Mouse (Mus musculus) gastrocnemius, postnatal 14 days (tissue): ENCODE measurements around the gene Uck2. TPM values are rescaled to one million over a fixed set of nuclear protein-coding genes. Genes with fewer than 3 reads are reported as not detected.

Experiments used
- DNase-seq: peaks from one replicate; pipeline ENCODE4 v3.0.0; 2021; ENCODE audit warnings: mixed read lengths
- intact Hi-C: fragments of 180-260 bp; cut with DNase I; formaldehyde crosslinking; loops from one replicate; pipeline ENCODE4 v1.15.1; 2025; ENCODE audit warnings: low total_unique reads
- microRNA-seq, 2 experiments: library from miRNA; unstranded; fragments of <30 nt; microRNA quantifications; one replicate each; pipeline ENCODE4 v1.2.0; 2021
- total RNA-seq, 2 experiments: library from RNA; stranded (reverse); gene quantifications; 2 replicates each; pipeline ENCODE4 v1.2.3; 2021

Gene Uck2
- total RNA-seq, 2 experiments from 2014 or later: 18.4 to 29.1 TPM

- peak; percentile 28 for DNase-seq
- intact Hi-C loops: no loop called here
Observed at GRCm38 (mm10) chr1:167231612-167232283, 53.4 kb downstream of the Uck2 start.

DNA sequence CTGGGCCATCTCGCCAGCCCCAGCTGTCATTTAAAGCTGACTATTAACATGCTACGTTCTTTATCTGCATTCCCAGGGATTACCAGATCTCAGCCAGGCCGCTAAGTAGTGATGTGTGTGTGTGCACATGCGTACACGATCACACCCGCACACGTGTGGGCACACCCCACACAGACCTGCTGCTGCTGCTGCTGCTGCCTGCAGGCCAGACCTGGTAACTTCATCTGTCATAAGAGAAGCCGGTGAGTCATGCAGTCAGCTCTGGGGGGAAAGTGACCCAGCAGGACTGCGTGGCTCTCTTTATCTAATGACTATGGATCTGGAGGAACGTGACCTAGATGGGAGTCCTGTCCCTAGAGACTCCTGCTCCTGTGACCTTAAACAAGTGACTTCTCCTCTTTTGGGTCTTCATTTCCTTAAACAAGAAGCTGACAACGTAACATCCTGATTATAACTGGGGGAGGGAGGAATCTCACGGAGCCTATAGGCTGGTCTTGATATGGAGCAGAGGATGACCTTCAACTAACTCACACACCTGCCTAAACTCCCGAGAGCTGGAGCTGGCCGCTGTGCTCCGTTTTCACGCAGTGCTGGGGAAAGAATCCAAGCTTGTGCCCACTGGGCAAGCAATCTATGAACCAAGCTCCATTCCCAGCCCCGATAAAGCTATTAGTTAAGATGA lies 54.0 kb downstream of the Uck2 start:
- intact Hi-C loops: no loop called here
- DNase-seq: no peak

GRCm38 (mm10) chr1:167222382-167223010 lies 62.6 kb downstream of the Uck2 start:
- intact Hi-C loops: loop anchor here (10.0 kb wide), 1 partner anchor 62 kb away; the partner anchor contains the start of gene Uck2
- no peak for DNase-seq

DNA sequence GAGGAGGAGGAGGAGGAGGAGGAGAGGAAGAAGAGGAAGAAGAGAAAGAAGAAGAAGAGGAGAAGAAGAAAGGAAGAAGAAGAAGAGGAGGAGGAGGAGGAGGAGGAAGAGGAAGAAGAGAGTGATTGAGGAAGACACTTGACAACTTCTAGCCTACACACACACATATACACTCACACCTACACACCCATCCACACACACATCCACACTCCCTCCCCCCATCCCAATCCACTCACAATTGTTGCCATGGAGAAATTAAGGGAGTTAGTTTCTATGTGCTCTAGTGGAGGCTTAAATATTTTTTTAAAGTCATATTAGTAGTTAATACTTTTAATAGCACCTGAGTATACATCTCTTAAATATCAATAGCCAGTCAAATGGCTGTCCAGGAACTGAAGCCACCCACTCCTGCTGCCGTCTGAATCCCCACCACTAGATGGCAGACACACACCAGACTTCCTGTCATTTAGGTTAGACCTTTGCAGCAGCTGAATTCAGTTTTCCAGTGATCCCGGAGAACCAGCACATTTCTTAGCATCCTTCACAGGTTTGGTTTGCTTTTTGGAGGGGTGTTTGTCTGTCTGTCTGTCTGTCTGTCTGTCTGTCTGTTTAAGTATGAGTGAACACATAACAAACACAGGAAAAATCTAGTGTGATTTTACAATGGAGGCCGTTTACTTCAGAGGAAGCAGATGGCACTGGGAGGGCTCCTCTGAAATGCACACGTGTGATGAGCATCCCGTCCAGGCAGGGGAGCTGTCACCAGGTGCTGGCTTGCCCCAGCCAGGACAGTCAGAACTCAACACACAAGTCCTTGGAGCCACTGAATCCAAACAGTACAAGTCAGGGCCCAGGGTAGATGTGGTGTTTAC lies 64.6 kb downstream of the Uck2 start:
- DNase-seq: peak; percentile 74
- intact Hi-C loops: loop anchor here (2.0 to 10.0 kb wide), 2 partner anchors 64 to 116 kb away; partner anchors contain the start of gene Uck2

DNA sequence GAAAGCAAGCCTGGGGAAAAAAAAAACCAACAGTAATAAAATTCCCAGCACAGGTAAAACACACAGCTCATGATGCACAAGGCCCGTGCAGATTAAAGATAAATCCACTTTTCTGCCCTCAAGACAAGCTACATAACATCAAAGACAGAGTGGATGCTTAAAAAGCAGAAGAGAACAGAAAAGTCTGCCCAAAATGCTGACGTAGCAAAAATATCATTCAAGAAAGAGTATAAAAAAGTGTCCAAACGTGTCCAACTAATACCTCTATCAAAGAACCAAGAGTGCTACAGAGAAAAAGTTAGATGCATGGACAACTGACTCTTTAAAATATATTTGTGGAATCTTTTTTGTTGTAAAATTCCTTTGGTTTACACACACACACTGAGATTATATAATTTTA lies 69.7 kb downstream of the Uck2 start:
- intact Hi-C loops: no loop called here
- DNase-seq: no peak

- intact Hi-C loops: loop anchor here (2.0 to 5.0 kb wide), 2 partner anchors 428 to 475 kb away; no protein-coding TSS in a partner anchor
- DNase-seq: no peak
Observed at GRCm38 (mm10) chr1:167212710-167213109, 72.4 kb downstream of the Uck2 start.

DNA sequence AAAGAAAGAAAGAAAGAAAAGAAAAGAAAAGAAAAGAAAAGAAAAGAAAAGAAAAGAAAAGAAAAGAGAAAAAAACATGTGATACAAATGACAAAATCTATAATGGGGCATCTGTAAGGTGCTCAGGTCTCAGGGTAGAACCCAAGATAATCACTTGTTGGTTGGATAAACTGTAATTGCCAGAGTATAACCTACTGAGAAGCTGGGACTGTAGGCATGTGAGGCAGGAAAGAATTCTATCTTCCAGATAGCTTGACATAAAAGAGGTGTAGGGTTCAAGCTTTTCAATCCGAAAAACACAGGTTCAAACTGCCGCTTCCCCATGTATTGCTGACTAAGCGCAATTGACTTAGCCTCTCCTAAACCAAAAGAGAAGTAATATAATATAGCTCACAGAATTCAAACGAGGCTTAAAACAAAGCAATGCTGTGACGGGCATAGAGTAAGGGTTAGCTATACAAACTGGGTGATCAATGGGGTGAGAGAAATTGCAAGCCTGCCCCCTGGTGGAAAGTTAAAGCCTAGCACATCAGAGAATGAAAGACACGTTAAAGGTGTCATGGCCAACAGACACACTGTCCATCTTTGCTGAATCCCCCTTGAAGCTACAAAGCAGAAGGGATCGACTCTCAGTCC lies 73.0 kb downstream of the Uck2 start:
- intact Hi-C loops: loop anchor here (2.0 to 5.0 kb wide), 2 partner anchors 427 to 475 kb away; no protein-coding TSS in a partner anchor
- no peak for DNase-seq

DNA sequence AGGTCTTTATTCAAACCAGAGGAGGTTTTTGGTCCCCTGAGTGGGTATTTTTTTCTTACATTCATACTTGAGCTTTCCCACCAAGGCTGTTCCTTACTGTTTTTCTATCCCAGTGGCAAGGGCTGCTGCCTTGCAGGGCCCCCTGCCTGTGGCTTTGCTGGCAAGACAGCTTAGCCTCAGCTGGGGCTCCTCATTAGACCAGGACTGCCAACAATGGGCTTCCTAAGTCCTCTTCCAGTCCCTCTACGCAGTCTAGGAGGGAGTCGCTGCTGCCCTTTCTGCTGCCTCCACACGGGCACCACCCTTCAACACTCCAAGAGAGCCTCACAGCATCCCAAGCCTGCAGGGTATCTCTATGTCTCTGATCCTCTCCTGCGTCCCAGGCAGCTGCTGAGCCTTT lies 76.3 kb downstream of the Uck2 start:
- intact Hi-C loops: no loop called here
- DNase-seq: no peak

DNA sequence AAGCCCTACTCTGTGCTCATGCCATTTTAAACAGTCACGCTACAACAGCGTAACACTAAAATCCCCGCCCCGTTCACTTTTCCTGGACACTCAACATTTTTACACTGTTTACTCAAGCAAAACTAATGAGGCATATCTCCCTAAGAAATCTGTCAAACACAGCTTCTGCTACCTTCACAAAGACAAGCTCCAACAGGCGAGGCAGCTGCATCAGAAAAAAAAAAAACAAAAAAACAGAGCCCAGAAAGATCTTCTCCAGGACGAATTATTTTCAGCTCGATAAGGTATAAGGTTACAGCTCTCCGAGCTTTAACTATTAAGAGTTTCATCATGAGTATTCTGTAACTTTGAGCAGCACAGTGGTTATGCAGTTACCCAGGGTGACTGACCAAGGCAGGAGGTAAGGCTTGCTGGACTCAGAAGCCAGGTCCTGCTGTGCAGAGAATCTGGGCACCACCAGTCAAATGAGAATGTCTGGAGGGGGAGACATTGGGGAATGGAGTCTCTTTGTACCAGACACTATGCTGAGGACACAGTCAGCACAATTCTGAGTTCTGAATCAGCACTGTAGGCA lies 79.9 kb downstream of the Uck2 start:
- DNase-seq: no peak
- intact Hi-C loops: no loop called here

GRCm38 (mm10) chr1:167204421-167204820 lies 80.7 kb downstream of the Uck2 start:
- DNase-seq: no peak
- intact Hi-C loops: no loop called here

GRCm38 (mm10) chr1:167194766-167195165 lies 90.4 kb downstream of the Uck2 start:
- intact Hi-C loops: no loop called here
- DNase-seq: no peak

DNA sequence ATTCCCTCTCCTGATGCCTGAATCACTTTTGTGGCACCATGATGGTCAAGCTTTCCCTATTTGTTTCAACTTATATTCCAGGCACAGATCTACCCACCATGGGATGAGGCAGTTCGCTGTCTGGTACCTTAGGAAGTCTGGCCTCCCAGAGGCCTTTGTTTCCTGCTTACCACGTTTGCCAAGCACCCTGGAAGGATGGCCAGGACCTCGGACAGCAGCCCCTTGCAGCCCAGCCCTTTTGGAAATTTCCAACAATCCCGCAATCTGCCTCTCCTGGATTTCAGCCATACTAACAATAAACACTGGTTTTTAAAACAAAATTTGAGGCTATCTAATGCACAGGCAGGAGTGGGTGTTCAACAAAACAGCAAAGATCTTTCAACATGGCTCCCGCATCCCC lies 97.3 kb downstream of the Uck2 start:
- intact Hi-C loops: no loop called here
- no peak for DNase-seq

- no peak for DNase-seq
- intact Hi-C loops: no loop called here
Observed at GRCm38 (mm10) chr1:167181919-167182616, 103.1 kb downstream of the Uck2 start.

Small RNA genes within 50 kb of the gene (microRNA-seq; reads per million reads assigned to microRNA genes)
- 0 reads per million in 2 experiments for gene Mir6347

Other genes with a start within 250 kb of the Uck2 start
- 10 to 100 TPM; 36.8 to 39.3 TPM for gene Tmco1, start 23.1 kb upstream of the Uck2 start, total RNA-seq
- 1 to 10 TPM; 3.8 to 4.8 TPM for gene Aldh9a1, start 64.7 kb upstream of the Uck2 start, total RNA-seq
- 10 to 100 TPM; 32.1 to 43.9 TPM for gene Mgst3, start 108.5 kb upstream of the Uck2 start, total RNA-seq
- gene Lrrc52, start 181.5 kb upstream of the Uck2 start, total RNA-seq: under 1 TPM in 1 of 2 experiments, not detected in 1; 0.73 TPM